Mouse (Mus musculus): ENCODE measurements around the gene Olfr676.
"Not testable (repeated sequence)": the region's sequence is repeated elsewhere in the genome, so short reads cannot be mapped to it uniquely, and the experiment has no call there.

GRCm38 (mm10) chr7:105033836-105034235 lies 1.3 kb downstream of the Olfr676 start:
- not testable (repeated sequence) for TF ChIP-seq CTCF (IDR thresholded peaks at IDR 0.05; ENCODE audit: low read depth, low read length); POLR2A (IDR thresholded peaks at IDR 0.05; ENCODE audit: extremely low read depth, insufficient read depth, low read length)
